Mouse (Mus musculus) liver, embryonic 14.5 days (tissue): ENCODE measurements around the gene Pqlc2. TPM values are rescaled to one million over a fixed set of nuclear protein-coding genes. Genes with fewer than 3 reads are reported as not detected.

Experiments
- ATAC-seq: fragments of 200-750 bp; cut with Nextera tagmentation; 2 replicates; pipeline ENCODE4 v1.8.0; 2017; ENCODE audit warnings: moderate number of reproducible peaks, mild to moderate bottlenecking, moderate library complexity; ENCODE audit not compliant: insufficient read depth
- DNase-seq, 3 experiments: peaks; one replicate each; pipeline ENCODE4 v3.0.0-alpha.2; 2012 to 2013; ENCODE audit warnings: low read depth in 3 of 3, low spot score in 3 of 3
- H3K27ac ChIP-seq: fragments of 300-500 bp; sonication (generic); 2 replicates; pipeline ENCODE4 v1.5.1; 2014; ENCODE audit warnings: moderate library complexity, mild to moderate bottlenecking, control low read depth, inconsistent platforms
- H3K27me3 ChIP-seq: fragments of 300-500 bp; sonication (generic); 2 replicates; pipeline ENCODE4 v1.6.1; 2014; ENCODE audit warnings: mild to moderate bottlenecking, low read length, moderate library complexity; ENCODE audit not compliant: control insufficient read depth, insufficient read depth
- H3K36me3 ChIP-seq: fragments of 300-500 bp; sonication (generic); replicated peaks from 2 replicates; pipeline ENCODE4 v1.6.1; 2014; ENCODE audit warnings: low read depth; ENCODE audit not compliant: control insufficient read depth, insufficient read depth
- H3K4me1 ChIP-seq, 2 experiments: fragments of 200-500 bp in 1 of 2; fragments of 300-500 bp in 1 of 2; sonication (generic) in 1 of 2; replicated peaks; 2 replicates each; pipeline ENCODE4 v1.6.1; 2012 to 2014; ENCODE audit warnings: antibody characterized with exemption in 1 of 2, inconsistent platforms in 1 of 2, low read length in 1 of 2; ENCODE audit not compliant: control insufficient read depth in 2 of 2, insufficient read depth in 2 of 2
- H3K4me2 ChIP-seq: fragments of 300-500 bp; sonication (generic); 2 replicates; pipeline ENCODE4 v1.6.1; 2014; ENCODE audit warnings: low read depth, mild to moderate bottlenecking, control low read depth, moderate library complexity
- H3K4me3 ChIP-seq, 2 experiments: fragments of 200-500 bp in 1 of 2; fragments of 300-500 bp in 1 of 2; sonication (generic) in 1 of 2; 2 replicates each; pipeline ENCODE4 v1.5.1; 2012 to 2014; ENCODE audit warnings: low read depth in 2 of 2, low read length in 2 of 2, mild to moderate bottlenecking in 2 of 2, control low read depth in 1 of 2, inconsistent platforms in 1 of 2, moderate library complexity in 1 of 2; ENCODE audit not compliant: insufficient read depth in 1 of 2
- H3K9ac ChIP-seq: fragments of 300-500 bp; sonication (generic); replicated peaks from 2 replicates; pipeline ENCODE4 v1.6.1; 2014; ENCODE audit warnings: mild to moderate bottlenecking, control low read depth, moderate library complexity
- H3K9me3 ChIP-seq: fragments of 300-500 bp; sonication (generic); 2 replicates; pipeline ENCODE4 v1.6.1; 2016; ENCODE audit warnings: low read length, mixed read lengths; ENCODE audit not compliant: control insufficient read depth
- CTCF ChIP-seq: IDR thresholded peaks from 2 replicates; pipeline ENCODE4 v1.5.1; 2016; ENCODE audit warnings: antibody characterized with exemption, low read depth, control low read depth
- EP300 ChIP-seq: IDR thresholded peaks from 2 replicates; pipeline ENCODE4 v1.6.1; 2016; ENCODE audit warnings: antibody characterized with exemption, low read depth
- WGBS: fragments of 180-500 bp; shearing (Covaris S2); extraction: QIAGEN DNeasy Blood & Tissue Kit; methylation state at CpG from one replicate; pipeline ENCODE4 v1.1.7; 2014; ENCODE audit not compliant: insufficient replicate concordance; 5-methylcytosine and 5-hydroxymethylcytosine counted together
- microRNA-seq: library from miRNA; unstranded; fragments of <30 nt; microRNA quantifications from one replicate; pipeline ENCODE4, GENCODE M21; 2016
- polyA plus RNA-seq, 2 experiments: library from polyadenylated mRNA; depleted of rRNA in 1 of 2; stranded (reverse) in 1 of 2; unstranded in 1 of 2; fragments of >200 nt; fragmentation: Nextera tagmentation in 1 of 2; extraction: Ambion mirVana in 1 of 2; gene quantifications; 2 replicates each; pipeline versions ENCODE4 v1.2.1 to v1.2.3; 2012 to 2014

Pqlc2 gene
- polyA plus RNA-seq, 2 experiments, result 8.1 to 8.6 TPM

DNA sequence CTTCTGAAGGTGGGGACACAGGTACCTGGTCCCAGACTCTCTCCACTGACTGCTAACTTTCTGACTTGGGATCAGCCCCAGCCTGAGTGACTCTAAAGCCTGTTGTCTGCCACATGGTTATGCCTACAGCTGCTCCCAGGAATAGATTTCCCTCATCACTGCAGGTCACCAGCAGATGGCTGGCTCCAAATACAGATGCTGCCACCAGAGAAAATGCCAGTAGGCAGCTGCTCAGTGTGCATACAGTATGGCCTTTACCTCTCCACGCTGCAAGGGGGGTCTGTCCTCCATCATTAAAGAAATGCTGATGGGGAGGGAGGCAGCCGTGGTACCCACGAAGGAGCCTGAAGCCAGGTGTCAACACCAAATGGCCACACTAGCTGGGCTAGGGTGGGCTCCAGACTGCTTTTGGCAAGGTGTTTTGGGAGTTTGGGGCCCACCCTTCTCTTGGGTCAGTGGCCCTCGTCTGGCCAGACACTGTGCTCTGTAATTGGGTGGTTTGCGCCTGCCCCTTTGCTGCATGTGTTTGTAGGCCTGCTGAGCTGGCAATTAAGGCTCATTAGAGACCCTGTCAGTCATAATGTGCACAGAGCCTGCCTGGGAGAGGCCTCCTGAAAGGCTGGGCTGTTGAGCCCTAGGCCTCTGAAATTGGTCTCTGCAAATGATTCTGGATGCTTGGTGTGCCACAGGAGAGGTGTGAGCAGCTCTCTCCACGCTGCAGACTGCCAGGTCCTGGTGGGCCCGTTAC lies 64.2 kb downstream of the Pqlc2 start:
- Histone ChIP-seq H3K9ac (no peak overlapping the region), H3K4me1 (peaks cover 3 to 14% of the 10 kb centered on the region in 2 experiments; a peak in 3 of 4 replicates), H3K9me3 (no peaks in the 10 kb centered on the region), H3K4me2 (no peak overlapping the region), H3K4me3 (no peak overlapping the region), H3K27ac (no peak overlapping the region), H3K36me3 (no peaks in the 10 kb centered on the region), H3K27me3 (no peaks in the 10 kb centered on the region)
- TF ChIP-seq CTCF (no peak), EP300 (no peak)
- no peak for DNase-seq
- WGBS, result 86% methylated on average over 7 of the region's 7 CpGs
- ATAC-seq, result no peak

GRCm38 (mm10) chr4:139245534-139245933 lies 65.0 kb downstream of the Pqlc2 start:
- no peak overlapping the region for H3K4me3 ChIP-seq
- ATAC-seq (no peak), DNase-seq (no peak)
- peaks cover 2% of the 10 kb centered on the region; the same call in 1 of the 2 replicates for H3K36me3 ChIP-seq
- TF ChIP-seq CTCF, result no peak
- no peak for TF ChIP-seq EP300
- H3K27me3 ChIP-seq, result no peaks in the 10 kb centered on the region
- 78% methylated on average over 2 of the region's 2 CpGs for WGBS
- H3K4me1 ChIP-seq, result peaks cover 0 to 6% of the 10 kb centered on the region in 2 experiments; a peak in 2 of 4 replicates
- H3K9me3 ChIP-seq, result no peaks in the 10 kb centered on the region
- H3K4me2 ChIP-seq, result no peak overlapping the region
- H3K9ac ChIP-seq, result no peak overlapping the region
- H3K27ac ChIP-seq, result no peak overlapping the region

- H3K9ac ChIP-seq, result no peak overlapping the region
- DNase-seq (no peak), ATAC-seq (no peak)
- H3K27me3 ChIP-seq, result no peaks in the 10 kb centered on the region
- no peak overlapping the region for H3K4me3 ChIP-seq
- peaks cover 6% of the 10 kb centered on the region for H3K36me3 ChIP-seq
- no peaks in the 10 kb centered on the region for H3K4me1 ChIP-seq
- H3K4me2 ChIP-seq, result no peak overlapping the region
- TF ChIP-seq EP300 (no peak), CTCF (no peak)
- WGBS, result 75% methylated on average over 6 of the region's 6 CpGs
- H3K9me3 ChIP-seq, result no peaks in the 10 kb centered on the region
- no peak overlapping the region for H3K27ac ChIP-seq
These were observed 65.7 kb downstream of the Pqlc2 start for GRCm38 (mm10) chr4:139244766-139245165.

GRCm38 (mm10) chr4:139244176-139244575 lies 66.3 kb downstream of the Pqlc2 start:
- Histone ChIP-seq H3K36me3 (peaks cover 10% of the 10 kb centered on the region), H3K4me2 (no peak overlapping the region), H3K9me3 (no peaks in the 10 kb centered on the region), H3K9ac (no peak overlapping the region), H3K4me3 (no peak overlapping the region), H3K27me3 (no peaks in the 10 kb centered on the region), H3K4me1 (no peaks in the 10 kb centered on the region), H3K27ac (no peak overlapping the region)
- ATAC-seq, result no peak
- TF ChIP-seq EP300, result no peak
- no peak for TF ChIP-seq CTCF
- WGBS, result 66% methylated on average over 3 of the region's 3 CpGs
- DNase-seq, result no peak

Small RNA genes lying within 50 kb of the gene (microRNA-seq; reads per million reads assigned to microRNA genes)
- not detected for gene Gm24245
- gene Gm25732, result not detected

Other genes starting within 250 kb of the Pqlc2 start
- not detected in 2 replicates for gene Htr6, start 235.1 kb downstream of the Pqlc2 start, polyA plus RNA-seq (2012; rRNA removed)
- gene Htr6, start 235.1 kb downstream of the Pqlc2 start, polyA plus RNA-seq (2014; fragmentation: Nextera tagmentation; extraction: Ambion mirVana), result not detected in 2 replicates
- 0.74 and 0.80 TPM in 2 replicates for gene Nbl1, start 217.7 kb downstream of the Pqlc2 start, polyA plus RNA-seq (2012; rRNA removed)
- 0.63 and 0.91 TPM in 2 replicates for gene Nbl1, start 217.7 kb downstream of the Pqlc2 start, polyA plus RNA-seq (2014; fragmentation: Nextera tagmentation; extraction: Ambion mirVana)
- 29.1 and 94.0 TPM in 2 replicates for gene Minos1, start 179.6 kb downstream of the Pqlc2 start, polyA plus RNA-seq (2012; rRNA removed)
- gene Minos1, start 179.6 kb downstream of the Pqlc2 start, polyA plus RNA-seq (2014; fragmentation: Nextera tagmentation; extraction: Ambion mirVana), result 391 and 424 TPM in 2 replicates
- gene Capzb, start 117.8 kb downstream of the Pqlc2 start, polyA plus RNA-seq (2012; rRNA removed), result 55.4 and 63.0 TPM in 2 replicates
- 105 and 110 TPM in 2 replicates for gene Capzb, start 117.8 kb downstream of the Pqlc2 start, polyA plus RNA-seq (2014; fragmentation: Nextera tagmentation; extraction: Ambion mirVana)
- gene Akr7a5, start within 50 bp of the Pqlc2 start, polyA plus RNA-seq (2012; rRNA removed), result 8.3 and 9.8 TPM in 2 replicates
- 28.4 and 34.2 TPM in 2 replicates for gene Akr7a5, start within 50 bp of the Pqlc2 start, polyA plus RNA-seq (2014; fragmentation: Nextera tagmentation; extraction: Ambion mirVana)
- 37.3 and 57.9 TPM in 2 replicates for gene Mrto4, start 41.9 kb upstream of the Pqlc2 start, polyA plus RNA-seq (2012; rRNA removed)
- gene Mrto4, start 41.9 kb upstream of the Pqlc2 start, polyA plus RNA-seq (2014; fragmentation: Nextera tagmentation; extraction: Ambion mirVana), result 86.7 and 89.3 TPM in 2 replicates
- 9.4 and 10.6 TPM in 2 replicates for gene Emc1, start 41.9 kb upstream of the Pqlc2 start, polyA plus RNA-seq (2012; rRNA removed)
- 5.3 and 6.5 TPM in 2 replicates for gene Emc1, start 41.9 kb upstream of the Pqlc2 start, polyA plus RNA-seq (2014; fragmentation: Nextera tagmentation; extraction: Ambion mirVana)
- 55.5 and 58.9 TPM in 2 replicates for gene Ubr4, start 41.9 kb upstream of the Pqlc2 start, polyA plus RNA-seq (2012; rRNA removed)
- gene Ubr4, start 41.9 kb upstream of the Pqlc2 start, polyA plus RNA-seq (2014; fragmentation: Nextera tagmentation; extraction: Ambion mirVana), result 34.0 and 38.9 TPM in 2 replicates
- 1.0 and 1.4 TPM in 2 replicates for gene Iffo2, start 219.8 kb upstream of the Pqlc2 start, polyA plus RNA-seq (2012; rRNA removed)
- 0.56 and 0.71 TPM in 2 replicates for gene Iffo2, start 219.8 kb upstream of the Pqlc2 start, polyA plus RNA-seq (2014; fragmentation: Nextera tagmentation; extraction: Ambion mirVana)